Mouse (Mus musculus): ENCODE measurements around the gene Aanat.

Gene Aanat

DNA sequence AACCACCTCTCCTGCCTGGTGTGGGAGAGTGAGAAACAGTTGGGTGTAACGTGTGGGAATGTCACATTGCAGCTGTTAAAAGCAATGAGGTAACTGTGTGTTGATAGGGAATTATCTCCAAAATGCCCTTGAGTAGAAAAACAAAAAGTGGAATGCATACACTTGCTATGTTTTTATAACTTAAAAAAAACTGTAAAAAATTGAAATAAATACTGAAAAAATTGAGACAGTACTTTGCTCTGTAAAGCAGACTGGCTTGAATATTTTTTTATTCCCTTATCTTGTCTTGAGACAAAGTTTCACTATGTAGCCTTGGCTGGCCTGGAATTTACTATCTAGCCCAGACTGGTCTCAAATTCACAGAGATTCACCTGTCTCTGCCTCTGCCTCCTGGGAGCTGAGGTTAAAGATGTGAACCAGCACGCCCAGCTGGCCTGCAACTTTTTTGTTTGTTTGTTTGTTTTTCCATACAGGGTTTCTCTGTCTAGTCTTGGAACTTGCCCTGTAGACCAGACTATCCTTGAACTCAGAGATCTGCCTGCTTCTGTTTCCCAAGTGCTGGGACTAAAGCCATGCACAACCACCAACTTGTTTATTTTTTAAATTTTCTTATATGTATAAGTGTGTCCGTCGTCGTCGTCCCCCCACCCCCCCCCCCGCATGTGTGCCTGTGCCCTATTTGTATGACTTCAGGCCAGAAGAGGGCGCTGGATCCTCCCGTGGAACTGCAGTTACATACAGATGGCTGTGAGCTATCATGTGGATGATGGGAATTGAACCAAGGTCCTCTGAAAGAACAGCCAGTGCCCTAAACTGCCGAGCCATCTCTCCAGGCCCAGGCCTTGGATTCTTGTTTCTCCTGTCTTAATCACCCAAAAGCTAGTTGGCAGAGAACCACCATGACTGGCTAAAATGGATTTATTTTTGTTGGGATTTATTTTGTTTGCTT, 41.1 kb downstream of the Aanat start:
- DNase-seq (ENCODE audit: low read depth, low spot score): peak; percentile 79

- peak; percentile 95 for DNase-seq (ENCODE audit: low read depth, low spot score)
Measured at GRCm38 (mm10) chr11:116628712-116629111, 42.5 kb downstream of the Aanat start.

DNA sequence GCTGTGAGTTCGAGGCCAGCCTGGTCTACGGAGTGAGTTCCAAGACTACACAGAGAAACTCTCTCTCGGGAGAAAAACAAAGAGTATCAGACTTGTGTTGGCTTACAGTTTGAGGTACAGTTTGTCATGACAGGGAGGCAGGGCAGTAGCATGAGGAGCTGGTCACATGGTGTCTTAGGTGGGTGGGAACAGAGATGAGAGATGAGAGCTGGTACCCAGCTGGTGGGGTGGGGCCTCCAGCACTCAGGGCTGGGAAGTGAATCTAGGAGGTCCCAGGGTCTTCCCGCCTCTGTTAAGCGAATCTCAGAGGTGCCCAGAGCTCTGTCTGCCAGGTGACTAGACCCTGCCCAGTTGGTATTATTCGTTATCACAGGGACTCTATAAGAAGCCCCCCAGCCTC, 43.2 kb downstream of the Aanat start:
- no peak for DNase-seq (ENCODE audit: low read depth, low spot score)

- DNase-seq (ENCODE audit: low read depth, low spot score): no peak
Measured at GRCm38 (mm10) chr11:116630171-116630965, 44.1 kb downstream of the Aanat start.

DNA sequence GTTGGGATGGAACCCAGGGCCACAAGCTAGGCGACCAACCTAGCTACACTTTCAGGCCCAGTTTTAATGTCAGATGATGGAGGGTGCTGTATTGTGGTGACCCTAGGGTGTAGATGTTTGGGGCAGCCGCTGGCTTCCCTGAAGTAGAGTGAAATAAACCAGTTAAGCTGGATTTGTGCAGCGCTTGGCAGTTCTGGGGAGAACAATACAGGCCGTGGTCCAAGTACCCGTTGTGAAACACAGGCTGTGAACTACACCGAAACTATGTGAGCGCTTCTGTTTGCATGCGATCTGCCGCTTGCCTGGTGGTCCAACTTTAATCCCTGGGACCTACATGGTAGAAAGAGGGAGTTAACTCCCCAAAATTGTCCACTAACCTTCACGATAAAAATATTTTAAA, 46.7 kb downstream of the Aanat start:
- no peak for DNase-seq (ENCODE audit: low read depth, low spot score)

GRCm38 (mm10) chr11:116636607-116637006, 50.4 kb downstream of the Aanat start:
- peak; percentile 34 for DNase-seq (ENCODE audit: low read depth, low spot score)

GRCm38 (mm10) chr11:116641168-116641567, 54.9 kb downstream of the Aanat start:
- peak; percentile 87 for DNase-seq (ENCODE audit: low read depth, low spot score)

DNA sequence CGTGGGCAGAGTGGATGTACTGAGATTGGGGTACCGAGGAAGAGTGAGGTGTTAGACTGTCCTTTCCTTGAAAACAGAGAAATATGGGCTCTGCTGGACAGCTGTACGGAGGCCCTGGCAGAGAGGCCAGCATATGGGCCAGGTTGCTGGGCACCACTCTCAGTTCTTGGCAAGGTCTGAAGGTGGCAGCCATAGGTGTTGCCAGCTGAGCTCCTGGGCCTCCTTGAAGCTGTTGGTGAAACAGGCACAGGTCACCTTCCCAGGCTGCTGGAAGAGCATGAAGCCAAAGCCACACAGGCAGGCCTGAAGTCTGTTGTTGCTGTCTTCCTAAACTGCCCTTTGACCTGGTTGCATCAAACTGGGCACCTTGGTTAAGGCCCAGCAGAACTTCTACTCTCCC, 55.5 kb downstream of the Aanat start:
- DNase-seq (ENCODE audit: low read depth, low spot score): no peak

GRCm38 (mm10) chr11:116642681-116643578, 56.7 kb downstream of the Aanat start:
- peak; percentile 90 for DNase-seq (ENCODE audit: low read depth, low spot score)

DNA sequence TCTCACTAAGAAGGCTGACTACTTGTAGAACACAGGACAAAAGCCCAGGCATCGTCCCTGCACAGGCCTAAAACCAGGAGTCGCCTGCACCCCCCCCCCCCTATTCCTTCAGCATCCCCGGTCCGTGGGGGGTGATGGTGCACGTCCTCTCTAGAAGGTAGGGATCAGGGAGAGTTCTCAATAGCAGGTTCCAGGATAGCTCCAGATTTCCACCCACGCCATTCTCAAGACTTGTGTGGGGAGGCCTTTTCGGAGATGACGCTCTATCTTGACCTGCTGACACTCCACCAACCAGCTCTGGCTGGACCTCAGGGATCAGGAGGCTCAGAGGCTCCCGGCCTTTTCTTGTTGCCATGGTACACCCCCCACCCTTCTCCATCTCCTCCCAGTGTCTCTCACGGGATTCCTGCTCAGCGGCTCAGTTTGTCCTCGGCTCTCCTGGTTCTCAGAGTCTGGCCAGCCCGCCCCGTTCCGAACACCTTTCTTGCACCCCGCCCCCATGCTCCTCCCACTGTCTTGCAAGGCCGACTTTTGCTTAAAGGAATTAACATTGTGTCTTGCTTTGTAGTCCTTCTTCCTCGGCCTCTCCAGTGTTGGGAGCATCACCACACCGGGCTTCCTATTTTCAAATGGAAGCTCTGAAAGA, 57.5 kb downstream of the Aanat start:
- peak; percentile 74 for DNase-seq (ENCODE audit: low read depth, low spot score)

- DNase-seq (ENCODE audit: low read depth, low spot score): no peak
Measured at GRCm38 (mm10) chr11:116644225-116645112, 58.2 kb downstream of the Aanat start.

- peak; percentile 22 for DNase-seq (ENCODE audit: low read depth, low spot score)
Measured at GRCm38 (mm10) chr11:116645446-116646110, 59.3 kb downstream of the Aanat start.

DNA sequence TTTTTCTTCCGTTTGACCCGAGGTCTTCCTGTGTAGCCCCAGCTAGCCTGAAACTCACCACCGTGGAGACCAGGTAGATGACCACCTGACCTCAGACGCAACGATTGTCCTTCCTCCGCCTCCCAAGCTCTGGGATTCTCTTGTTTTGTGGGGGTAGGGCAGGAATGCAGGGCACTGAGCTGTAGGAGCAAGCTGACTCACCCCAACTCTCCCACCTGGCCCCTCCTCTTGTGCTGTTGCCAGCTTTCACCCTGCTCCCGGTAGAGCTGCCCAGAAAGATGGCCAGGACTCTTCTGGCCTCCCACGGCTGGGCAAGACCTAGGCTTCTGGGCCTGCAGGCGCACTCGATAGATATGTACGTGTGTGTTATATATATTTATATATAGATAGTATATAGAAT, 59.9 kb downstream of the Aanat start:
- no peak for DNase-seq (ENCODE audit: low read depth, low spot score)

GRCm38 (mm10) chr11:116646771-116647170, 60.5 kb downstream of the Aanat start:
- DNase-seq (ENCODE audit: low read depth, low spot score): no peak
